Mouse (Mus musculus): ENCODE measurements at regions not wholly inside any gene's neighbourhood (a gene's known extent, or its start where the extent isn't known, plus 50 kb on each side); places are given as distances from the start of the nearest gene placed in this dataset.

DNA sequence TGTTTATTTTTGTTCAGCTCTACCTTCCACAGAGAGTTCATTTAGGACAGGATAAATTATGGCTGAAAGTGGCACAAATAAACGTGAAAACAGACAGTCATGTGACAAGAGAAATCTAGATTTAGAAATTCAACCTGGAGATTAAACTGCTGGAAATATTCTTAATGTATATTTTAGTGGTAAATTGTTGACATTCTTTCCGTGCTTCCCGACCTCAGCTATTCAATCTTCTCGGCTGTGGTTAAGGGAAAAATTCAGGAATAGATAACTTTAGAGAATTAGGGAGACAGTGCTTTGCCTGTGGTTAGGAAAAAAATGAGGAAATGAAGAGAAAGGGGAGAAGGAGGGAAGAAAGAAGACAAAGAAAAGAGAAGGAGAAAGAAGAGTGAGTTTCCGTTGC lies 211.7 kb upstream of the Tsc22d2 start:
- no peak overlapping the region for H3K4me3 ChIP-seq (replicated peaks; ENCODE audit: low read depth, low read length)
- no peak overlapping the region for H3K27ac ChIP-seq (replicated peaks; ENCODE audit: low read depth, low read length)
- H3K4me2 ChIP-seq (ENCODE audit: low read length), result no peak overlapping the region
- H3K4me1 ChIP-seq (ENCODE audit: control insufficient read depth, insufficient read depth, low read length), result no peaks in the 10 kb centered on the region
- ATAC-seq (ENCODE audit: low FRiP score, low TSS enrichment), result no peak
- H3K27me3 ChIP-seq (ENCODE audit: control insufficient read depth, insufficient read depth, low read length), result no peaks in the 10 kb centered on the region
- DNase-seq, result no peak
- 82% methylated on average over 5 of the region's 5 CpGs for whole genome bisulfite sequencing
- no peaks in the 10 kb centered on the region for H3K36me3 ChIP-seq (ENCODE audit: control insufficient read depth, insufficient read depth, low read length)
- H3K9ac ChIP-seq (replicated peaks; ENCODE audit: low read length), result no peak overlapping the region
- no peaks in the 10 kb centered on the region for H3K9me3 ChIP-seq (ENCODE audit: control insufficient read depth, low read length)

DNA sequence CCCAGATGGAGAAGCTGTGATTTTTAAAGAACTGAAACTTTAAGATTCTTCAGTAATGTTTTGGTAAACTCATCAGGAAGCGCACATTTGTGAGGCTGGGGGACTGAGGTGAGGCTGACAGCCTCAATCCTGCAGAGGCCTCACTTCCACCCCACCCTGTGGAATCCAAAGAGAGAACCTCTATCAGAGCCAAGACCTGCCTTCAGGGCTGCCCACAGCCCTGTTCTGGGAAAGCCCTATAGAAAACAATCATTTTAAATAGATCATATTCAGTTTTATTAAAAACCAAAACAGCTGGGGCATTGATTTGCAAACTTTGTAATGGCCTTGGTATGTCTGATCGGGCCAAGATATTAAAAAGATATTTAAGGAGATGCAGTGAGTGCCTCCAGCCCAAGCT lies 210.7 kb upstream of the Tsc22d2 start:
- no peaks in the 10 kb centered on the region for H3K9me3 ChIP-seq (ENCODE audit: control insufficient read depth, low read length)
- H3K4me3 ChIP-seq (replicated peaks; ENCODE audit: low read depth, low read length), result no peak overlapping the region
- DNase-seq (no peak), ATAC-seq (ENCODE audit: low FRiP score, low TSS enrichment) (no peak)
- no peak overlapping the region for H3K4me2 ChIP-seq (ENCODE audit: low read length)
- no peak overlapping the region for H3K9ac ChIP-seq (replicated peaks; ENCODE audit: low read length)
- 89% methylated on average over 2 of the region's 2 CpGs for WGBS
- H3K4me1 ChIP-seq (ENCODE audit: control insufficient read depth, insufficient read depth, low read length), result no peaks in the 10 kb centered on the region
- H3K27ac ChIP-seq (replicated peaks; ENCODE audit: low read depth, low read length), result no peak overlapping the region
- no peaks in the 10 kb centered on the region for H3K27me3 ChIP-seq (ENCODE audit: control insufficient read depth, insufficient read depth, low read length)
- H3K36me3 ChIP-seq (ENCODE audit: control insufficient read depth, insufficient read depth, low read length), result no peaks in the 10 kb centered on the region

DNA sequence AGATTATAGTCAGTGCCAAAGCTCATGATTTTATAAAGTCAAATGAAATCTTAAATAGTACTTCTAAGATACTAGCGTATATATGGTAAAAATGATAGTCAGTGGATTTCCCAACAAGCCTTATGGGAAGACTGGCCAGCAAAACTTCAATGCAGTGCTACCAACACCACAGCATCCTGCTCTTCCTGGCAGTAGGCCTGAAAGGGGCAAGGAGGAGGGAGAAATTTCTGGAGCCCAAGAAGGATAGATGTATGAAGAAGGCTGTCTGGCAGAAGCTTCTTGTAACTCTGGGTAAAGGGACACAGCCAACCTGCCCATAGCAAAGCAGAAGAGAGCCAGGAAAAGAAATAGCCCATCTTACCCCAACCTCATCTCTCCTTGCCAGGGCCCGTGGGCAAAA lies 209.0 kb upstream of the Tsc22d2 start:
- Histone ChIP-seq H3K9ac (replicated peaks; ENCODE audit: low read length) (no peak overlapping the region), H3K4me3 (replicated peaks; ENCODE audit: low read depth, low read length) (no peak overlapping the region), H3K27ac (replicated peaks; ENCODE audit: low read depth, low read length) (no peak overlapping the region), H3K9me3 (ENCODE audit: control insufficient read depth, low read length) (no peaks in the 10 kb centered on the region), H3K27me3 (ENCODE audit: control insufficient read depth, insufficient read depth, low read length) (no peaks in the 10 kb centered on the region), H3K4me1 (ENCODE audit: control insufficient read depth, insufficient read depth, low read length) (no peaks in the 10 kb centered on the region), H3K36me3 (ENCODE audit: control insufficient read depth, insufficient read depth, low read length) (no peaks in the 10 kb centered on the region), H3K4me2 (ENCODE audit: low read length) (no peak overlapping the region)
- 88% methylated on average over 2 of the region's 2 CpGs for WGBS
- DNase-seq (no peak), ATAC-seq (ENCODE audit: low FRiP score, low TSS enrichment) (no peak)

- no peaks in the 10 kb centered on the region for H3K4me1 ChIP-seq (ENCODE audit: control insufficient read depth, insufficient read depth, low read length)
- H3K4me3 ChIP-seq (replicated peaks; ENCODE audit: low read depth, low read length), result no peak overlapping the region
- H3K9me3 ChIP-seq (ENCODE audit: control insufficient read depth, low read length), result no peaks in the 10 kb centered on the region
- DNase-seq (no peak), ATAC-seq (ENCODE audit: low FRiP score, low TSS enrichment) (no peak)
- H3K4me2 ChIP-seq (ENCODE audit: low read length), result no peak overlapping the region
- no peaks in the 10 kb centered on the region for H3K36me3 ChIP-seq (ENCODE audit: control insufficient read depth, insufficient read depth, low read length)
- H3K27me3 ChIP-seq (ENCODE audit: control insufficient read depth, insufficient read depth, low read length), result no peaks in the 10 kb centered on the region
- no peak overlapping the region for H3K9ac ChIP-seq (replicated peaks; ENCODE audit: low read length)
- 46% methylated on average over 5 of the region's 5 CpGs for WGBS
- no peak overlapping the region for H3K27ac ChIP-seq (replicated peaks; ENCODE audit: low read depth, low read length)
Measured at GRCm38 (mm10) chr3:58206776-58207398, 207.6 kb upstream of the Tsc22d2 start.

DNA sequence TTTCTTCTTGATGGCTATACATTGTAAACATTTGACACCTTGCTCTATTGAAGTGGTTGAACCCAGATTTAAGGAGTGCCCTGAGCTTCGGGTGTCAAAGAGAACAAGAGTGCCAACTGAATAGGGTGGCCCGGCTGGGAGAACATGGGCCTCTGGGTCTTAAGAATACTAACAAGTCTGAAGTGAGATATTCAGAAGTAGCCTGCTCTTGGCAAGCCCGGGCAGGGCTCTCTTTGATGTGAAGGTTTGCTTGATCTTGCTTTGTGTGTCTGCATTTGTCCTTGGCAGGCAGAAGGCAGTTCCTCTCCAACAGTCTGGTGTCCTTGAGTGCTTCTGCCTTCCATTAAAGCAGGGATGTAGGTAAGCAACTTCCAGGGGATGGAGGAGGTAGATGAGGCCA lies 203.5 kb upstream of the Tsc22d2 start:
- no peak for DNase-seq
- Histone ChIP-seq H3K9me3 (ENCODE audit: control insufficient read depth, low read length) (no peaks in the 10 kb centered on the region), H3K4me1 (ENCODE audit: control insufficient read depth, insufficient read depth, low read length) (no peaks in the 10 kb centered on the region), H3K4me2 (ENCODE audit: low read length) (no peak overlapping the region), H3K4me3 (replicated peaks; ENCODE audit: low read depth, low read length) (no peak overlapping the region), H3K9ac (replicated peaks; ENCODE audit: low read length) (no peak overlapping the region), H3K27me3 (ENCODE audit: control insufficient read depth, insufficient read depth, low read length) (no peaks in the 10 kb centered on the region), H3K36me3 (ENCODE audit: control insufficient read depth, insufficient read depth, low read length) (no peaks in the 10 kb centered on the region), H3K27ac (replicated peaks; ENCODE audit: low read depth, low read length) (no peak overlapping the region)
- ATAC-seq (ENCODE audit: low FRiP score, low TSS enrichment), result no peak
- WGBS, result 46% methylated on average over 3 of the region's 3 CpGs

DNA sequence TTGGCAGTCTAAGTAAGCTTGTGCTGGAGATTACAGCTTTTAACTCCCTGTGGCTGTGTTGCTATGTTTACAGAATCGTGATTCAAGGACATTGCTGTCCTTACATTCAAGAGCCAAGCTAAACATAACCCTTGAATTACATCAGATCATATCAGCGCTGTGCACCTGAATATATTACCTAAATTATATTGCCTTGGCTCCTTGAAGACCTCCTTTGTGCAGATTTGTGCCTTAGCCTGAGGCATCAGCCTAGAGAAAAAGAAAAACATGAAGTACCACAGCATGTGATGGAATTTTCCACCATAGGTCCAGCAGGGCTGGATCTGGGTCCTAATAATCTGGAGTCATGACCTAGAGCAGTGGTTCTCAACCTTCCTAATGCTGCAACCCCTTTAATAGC lies 189.8 kb upstream of the Tsc22d2 start:
- H3K9me3 ChIP-seq (ENCODE audit: control insufficient read depth, low read length), result no peaks in the 10 kb centered on the region
- no peak overlapping the region for H3K27ac ChIP-seq (replicated peaks; ENCODE audit: low read depth, low read length)
- no peak overlapping the region for H3K9ac ChIP-seq (replicated peaks; ENCODE audit: low read length)
- H3K4me3 ChIP-seq (replicated peaks; ENCODE audit: low read depth, low read length), result no peak overlapping the region
- H3K4me2 ChIP-seq (ENCODE audit: low read length), result no peak overlapping the region
- ATAC-seq (ENCODE audit: low FRiP score, low TSS enrichment), result no peak
- H3K4me1 ChIP-seq (ENCODE audit: control insufficient read depth, insufficient read depth, low read length), result no peaks in the 10 kb centered on the region
- H3K36me3 ChIP-seq (ENCODE audit: control insufficient read depth, insufficient read depth, low read length), result no peaks in the 10 kb centered on the region
- DNase-seq, result no peak
- 87% methylated on average over 2 of the region's 2 CpGs for WGBS
- no peaks in the 10 kb centered on the region for H3K27me3 ChIP-seq (ENCODE audit: control insufficient read depth, insufficient read depth, low read length)

DNA sequence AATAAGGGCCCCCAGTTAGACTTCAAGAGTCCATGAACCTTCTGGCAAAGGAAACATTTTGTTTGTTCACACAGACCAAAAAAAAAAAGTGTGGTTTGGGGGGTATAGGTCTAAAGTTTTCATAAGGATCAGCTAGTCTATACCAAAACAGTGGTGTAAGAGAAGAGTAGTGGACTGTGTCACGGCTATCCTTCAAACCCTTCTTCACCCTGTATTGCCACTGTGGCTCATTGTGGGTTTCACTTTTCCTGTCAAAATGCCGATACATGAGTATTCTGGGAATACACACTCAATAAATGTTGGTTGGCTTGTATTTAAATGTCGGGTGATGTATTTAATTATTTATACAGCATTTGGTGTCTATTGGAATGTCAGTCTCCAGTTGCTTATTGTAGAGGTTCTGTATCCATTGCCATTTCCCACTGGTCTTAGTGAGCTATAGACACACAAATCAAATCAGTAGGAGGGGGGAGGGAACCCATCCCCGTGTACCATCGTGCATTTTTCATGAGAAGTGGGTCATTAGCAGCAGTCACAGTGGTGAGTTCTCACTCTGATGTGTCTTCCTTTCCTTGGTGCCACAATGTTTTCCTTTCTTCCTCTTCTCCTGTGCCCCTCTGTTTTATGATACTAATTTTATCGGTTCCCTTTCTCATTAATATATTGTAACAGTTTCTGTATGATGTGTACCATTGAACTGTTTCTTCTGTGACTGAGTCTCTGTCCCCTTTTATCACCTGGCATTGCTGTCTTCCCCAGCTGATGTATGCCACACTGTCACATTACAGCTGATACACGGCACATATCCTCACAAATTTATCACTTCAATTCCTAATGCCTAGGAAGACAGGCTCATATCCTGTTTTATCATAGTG lies 187.8 kb upstream of the Tsc22d2 start:
- no peaks in the 10 kb centered on the region for H3K27me3 ChIP-seq (ENCODE audit: control insufficient read depth, insufficient read depth, low read length)
- no peaks in the 10 kb centered on the region for H3K4me1 ChIP-seq (ENCODE audit: control insufficient read depth, insufficient read depth, low read length)
- H3K4me2 ChIP-seq (ENCODE audit: low read length), result no peak overlapping the region
- no peak overlapping the region for H3K9ac ChIP-seq (replicated peaks; ENCODE audit: low read length)
- H3K36me3 ChIP-seq (ENCODE audit: control insufficient read depth, insufficient read depth, low read length), result no peaks in the 10 kb centered on the region
- H3K9me3 ChIP-seq (ENCODE audit: control insufficient read depth, low read length), result no peaks in the 10 kb centered on the region
- 0 out of 2 replicates have a peak overlapping the region, but pooled peaks have one; percentile 32 for H3K27ac ChIP-seq (replicated peaks; ENCODE audit: low read depth, low read length)
- DNase-seq (peak; percentile 57), ATAC-seq (ENCODE audit: low FRiP score, low TSS enrichment) (peak; percentile 81; the same call in 1 of the 2 replicates)
- no peak overlapping the region for H3K4me3 ChIP-seq (replicated peaks; ENCODE audit: low read depth, low read length)
- 59% methylated on average over 7 of the region's 7 CpGs for WGBS

DNA sequence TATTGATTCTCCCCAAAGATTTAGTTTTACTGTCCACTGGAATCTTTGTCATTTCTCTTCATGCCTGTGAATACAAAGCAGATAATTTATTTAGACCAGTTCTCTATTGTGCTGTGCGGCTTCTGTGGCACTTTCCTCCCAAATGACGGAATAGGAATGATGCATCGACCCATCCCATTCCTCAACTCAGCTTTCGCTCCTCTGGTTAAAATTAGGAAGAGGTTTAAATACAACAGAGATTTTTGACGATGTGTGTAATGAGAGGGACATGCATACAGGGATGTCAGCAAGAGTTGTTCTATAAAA lies 187.2 kb upstream of the Tsc22d2 start:
- H3K4me2 ChIP-seq (ENCODE audit: low read length), result no peak overlapping the region
- WGBS, result 69% methylated on average over 5 of the region's 5 CpGs
- no peak for DNase-seq
- no peak for ATAC-seq (ENCODE audit: low FRiP score, low TSS enrichment)
- H3K4me3 ChIP-seq (replicated peaks; ENCODE audit: low read depth, low read length), result no peak overlapping the region
- no peaks in the 10 kb centered on the region for H3K27me3 ChIP-seq (ENCODE audit: control insufficient read depth, insufficient read depth, low read length)
- no peaks in the 10 kb centered on the region for H3K9me3 ChIP-seq (ENCODE audit: control insufficient read depth, low read length)
- no peaks in the 10 kb centered on the region for H3K36me3 ChIP-seq (ENCODE audit: control insufficient read depth, insufficient read depth, low read length)
- no peaks in the 10 kb centered on the region for H3K4me1 ChIP-seq (ENCODE audit: control insufficient read depth, insufficient read depth, low read length)
- no peak overlapping the region for H3K9ac ChIP-seq (replicated peaks; ENCODE audit: low read length)
- 0 out of 2 replicates have a peak overlapping the region, but pooled peaks have one; percentile 32 for H3K27ac ChIP-seq (replicated peaks; ENCODE audit: low read depth, low read length)

GRCm38 (mm10) chr3:58228189-58228588 lies 186.3 kb upstream of the Tsc22d2 start:
- DNase-seq, result no peak
- H3K9ac ChIP-seq (replicated peaks; ENCODE audit: low read length), result no peak overlapping the region
- ATAC-seq (ENCODE audit: low FRiP score, low TSS enrichment), result no peak
- H3K4me1 ChIP-seq (ENCODE audit: control insufficient read depth, insufficient read depth, low read length), result no peaks in the 10 kb centered on the region
- no peaks in the 10 kb centered on the region for H3K36me3 ChIP-seq (ENCODE audit: control insufficient read depth, insufficient read depth, low read length)
- no peak overlapping the region for H3K27ac ChIP-seq (replicated peaks; ENCODE audit: low read depth, low read length)
- H3K9me3 ChIP-seq (ENCODE audit: control insufficient read depth, low read length), result no peaks in the 10 kb centered on the region
- H3K4me3 ChIP-seq (replicated peaks; ENCODE audit: low read depth, low read length), result no peak overlapping the region
- H3K4me2 ChIP-seq (ENCODE audit: low read length), result no peak overlapping the region
- 81% methylated on average over 3 of the region's 3 CpGs for WGBS
- H3K27me3 ChIP-seq (ENCODE audit: control insufficient read depth, insufficient read depth, low read length), result no peaks in the 10 kb centered on the region

All from midbrain, embryonic 14.5 days (tissue).